Mouse (Mus musculus): ENCODE measurements at regions not wholly inside any gene's neighbourhood (a gene's known extent, or its start where the extent isn't known, plus 50 kb on each side); places are given as distances from the start of the nearest gene placed in this dataset.

GRCm38 (mm10) chr3:41151989-41152388 lies 69.1 kb upstream of the Pgrmc2 start:
- no peak for DNase-seq (ENCODE audit: low read depth)

- DNase-seq (ENCODE audit: low read depth), result no peak
Observed at GRCm38 (mm10) chr3:41140391-41140790, 57.5 kb upstream of the Pgrmc2 start.

GRCm38 (mm10) chr3:41137931-41138330 lies 55.1 kb upstream of the Pgrmc2 start:
- no peak for DNase-seq (ENCODE audit: low read depth)

- DNase-seq (ENCODE audit: low read depth), result peak; percentile 27
Observed at GRCm38 (mm10) chr3:41132889-41133288, 50.0 kb upstream of the Pgrmc2 start.

All from gonadal fat pad, adult 2 months (tissue).